ENCODE assay signal across 18 mouse cellular contexts in genomic region chr8:120463918-120464584, GRCm38 (mm10).
DNase-seq lines count a peak whose midpoint lies in the region; ATAC-seq and TF ChIP-seq lines count a peak whose summit lies in the region.
"Had no signal": no experiment of that assay in that cellular context is flagged by ENCODE, and none has a peak within 500 bp of the region (broad histone marks: within the 10 kb centered on the region; RNA-seq: fewer than 3 reads in every experiment).

No protein-coding gene starts in this region.

- H3K4me2 ChIP-seq in midbrain, embryonic 15.5 days: no peak overlapping the region
- H3K4me2 ChIP-seq in midbrain, embryonic 14.5 days (ENCODE audit: low read length): no peak overlapping the region
- H3K4me2 ChIP-seq: forebrain, embryonic 12.5 days had no signal

- no peak for DNase-seq in heart, embryonic 10.5 days (ENCODE audit: low spot score)
- DNase-seq in heart, adult 9 months (ENCODE audit: low spot score in 2 of 2): no peak
- DNase-seq in midbrain, embryonic 14.5 days: no peak
- DNase-seq in ES-E14 (ENCODE audit: low read depth, low spot score): no peak
- peak; percentile 66 for DNase-seq in naive thymus-derived CD4-positive, alpha-beta T cell, adult 2 months (ENCODE audit: low read depth)
- no peak for DNase-seq in testis, postnatal 10 days (ENCODE audit: low spot score)
- no peak for DNase-seq in urinary bladder, postnatal 14 days (ENCODE audit: low spot score)
- DNase-seq: cerebellum, adult 18-20 months; heart, adult 11 months; heart, postnatal 4 days; kidney, adult 9 months; kidney, postnatal 4 days; left cerebral cortex, postnatal 4 days; lung, postnatal 10 days had no signal

- no peak overlapping the region for H3K9ac ChIP-seq in midbrain, embryonic 15.5 days
- no peak overlapping the region for H3K9ac ChIP-seq in midbrain, embryonic 14.5 days (replicated peaks; ENCODE audit: low read length)
- no peak overlapping the region for H3K9ac ChIP-seq in ES-E14 (ENCODE audit: insufficient read depth, low read depth, low read length, poor library complexity, severe bottlenecking)
- H3K9ac ChIP-seq: forebrain, embryonic 12.5 days; liver, embryonic 14.5 days had no signal

- in situ Hi-C loops in ES-E14 (cut with MboI; ENCODE audit: low sequenced_read_pairs in 2 of 2, unreplicated experiment in 2 of 2): no loop called here

- peak overlapping the region; percentile 63; the same call in 1 of the 2 replicates for H3K27ac ChIP-seq in heart, embryonic 10.5 days
- H3K27ac ChIP-seq in midbrain, embryonic 15.5 days: 0 out of 2 replicates have a peak overlapping the region, but pooled peaks have one; percentile 8
- no peak overlapping the region for H3K27ac ChIP-seq in midbrain, embryonic 14.5 days (replicated peaks; ENCODE audit: low read depth, low read length)
- H3K27ac ChIP-seq in ES-E14 (ENCODE audit: insufficient read depth, low read depth, low read length, poor library complexity, severe bottlenecking): no peak overlapping the region
- H3K27ac ChIP-seq: hindbrain, postnatal 0 days; liver, embryonic 14.5 days had no signal

- no peaks in the 10 kb centered on the region for H3K9me3 ChIP-seq in heart, embryonic 10.5 days
- H3K9me3 ChIP-seq in midbrain, embryonic 15.5 days: no peaks in the 10 kb centered on the region
- no peaks in the 10 kb centered on the region for H3K9me3 ChIP-seq in midbrain, embryonic 14.5 days (ENCODE audit: control insufficient read depth, low read length)
- no peaks in the 10 kb centered on the region for H3K9me3 ChIP-seq in ES-E14 (ENCODE audit: control insufficient read depth, insufficient read depth, low read depth, low read length)
- H3K9me3 ChIP-seq: forebrain, embryonic 12.5 days had no signal

- peaks cover 16% of the 10 kb centered on the region for H3K27me3 ChIP-seq in heart, embryonic 10.5 days (ENCODE audit: insufficient read depth, poor library complexity, severe bottlenecking)
- H3K27me3 ChIP-seq in midbrain, embryonic 15.5 days (replicated peaks): 0 out of 2 replicates have a peak, but pooled peaks cover 6% of the 10 kb centered on the region
- no peaks in the 10 kb centered on the region for H3K27me3 ChIP-seq in midbrain, embryonic 14.5 days (ENCODE audit: control insufficient read depth, insufficient read depth, low read length)

- no peak overlapping the region for H3K4me3 ChIP-seq in heart, embryonic 10.5 days
- no peak overlapping the region for H3K4me3 ChIP-seq in midbrain, embryonic 15.5 days
- H3K4me3 ChIP-seq in midbrain, embryonic 14.5 days (replicated peaks; ENCODE audit: low read depth, low read length): no peak overlapping the region
- H3K4me3 ChIP-seq in ES-E14 (ENCODE audit: insufficient read depth in 1 of 2, low read depth in 1 of 2, low read length in 2 of 2, poor library complexity in 1 of 2, severe bottlenecking in 1 of 2): no peak overlapping the region
- H3K4me3 ChIP-seq: forebrain, embryonic 12.5 days had no signal

- peaks cover 75% of the 10 kb centered on the region for H3K4me1 ChIP-seq in heart, embryonic 10.5 days
- peaks cover 58% of the 10 kb centered on the region for H3K4me1 ChIP-seq in midbrain, embryonic 15.5 days
- H3K4me1 ChIP-seq in midbrain, embryonic 14.5 days (ENCODE audit: control insufficient read depth, insufficient read depth, low read length): peaks cover 54% of the 10 kb centered on the region
- peaks cover 0 to 26% of the 10 kb centered on the region in 2 experiments; a peak in 1 of 4 replicates for H3K4me1 ChIP-seq in ES-E14 (ENCODE audit: control insufficient read depth in 2 of 2, insufficient read depth in 2 of 2, low read length in 2 of 2, poor library complexity in 1 of 2)

- WGBS in heart, embryonic 10.5 days: 84% methylated on average over 9 of the region's 9 CpGs
- WGBS in midbrain, embryonic 15.5 days: 89% methylated on average over 9 of the region's 9 CpGs
- WGBS in midbrain, embryonic 14.5 days: 90% methylated on average over 9 of the region's 9 CpGs

- ATAC-seq in midbrain, embryonic 15.5 days (replicated peaks): no peak
- no peak for ATAC-seq in midbrain, embryonic 14.5 days (ENCODE audit: low FRiP score, low TSS enrichment)
- ATAC-seq: hindbrain, postnatal 0 days had no signal

- no peaks in the 10 kb centered on the region for H3K36me3 ChIP-seq in heart, embryonic 10.5 days
- H3K36me3 ChIP-seq in midbrain, embryonic 15.5 days (replicated peaks): no peaks in the 10 kb centered on the region
- H3K36me3 ChIP-seq in midbrain, embryonic 14.5 days (ENCODE audit: control insufficient read depth, insufficient read depth, low read length): no peaks in the 10 kb centered on the region
- no peaks in the 10 kb centered on the region for H3K36me3 ChIP-seq in ES-E14 (ENCODE audit: control insufficient read depth, insufficient read depth, low read length, poor library complexity, severe bottlenecking)
- H3K36me3 ChIP-seq: forebrain, embryonic 12.5 days had no signal

TF ChIP-seq in ES-E14, 5 proteins besides CTCF, POLR2A, EP300 and RAD21:
- TF ChIP-seq HCFC1 (IDR thresholded peaks at IDR 0.05; ENCODE audit: borderline replicate concordance, insufficient read depth, low read length) (no peak), ZNF384 (IDR thresholded peaks at IDR 0.05; ENCODE audit: low read depth, low read length) (peak; percentile 64; the same call in 1 of the 2 replicates)
TF ChIP-seq in ES-E14: peak in this region for 1.

Comparison
In these comparisons a context has a peak if more than half of its experiments do, and no peak if none do; other contexts are left out.
1. H3K27ac ChIP-seq: peak in heart, embryonic 10.5 days (single experiment) and midbrain, embryonic 15.5 days (single experiment); none in midbrain, embryonic 14.5 days (single experiment) and ES-E14 (single experiment).